Mouse (Mus musculus): ENCODE measurements around the gene Pex10.
A peak's percentile ranks its signal among the peaks of the same experiment; 100 is the strongest.

GRCm38 (mm10) chr4:155094565-155094964 is 27.7 kb downstream of the Pex10 start:
- TF ChIP-seq CTCF (IDR thresholded peaks at IDR 0.05; ENCODE audit: low read depth) (peak; percentile 88), EP300 (IDR thresholded peaks at IDR 0.05; ENCODE audit: low read depth) (no peak)
